Mouse (Mus musculus): ENCODE results near the gene Capn12. TPM values are rescaled to one million over a fixed set of nuclear protein-coding genes. Genes with fewer than 3 reads are reported as not detected.
"Not testable (repeated sequence)": the region's sequence is repeated elsewhere in the genome, so short reads cannot be mapped to it uniquely, and the experiment has no call there.

Gene Capn12
- total RNA-seq, 2 experiments from 2014 or later, result 0.67 to 1.3 TPM

DNA sequence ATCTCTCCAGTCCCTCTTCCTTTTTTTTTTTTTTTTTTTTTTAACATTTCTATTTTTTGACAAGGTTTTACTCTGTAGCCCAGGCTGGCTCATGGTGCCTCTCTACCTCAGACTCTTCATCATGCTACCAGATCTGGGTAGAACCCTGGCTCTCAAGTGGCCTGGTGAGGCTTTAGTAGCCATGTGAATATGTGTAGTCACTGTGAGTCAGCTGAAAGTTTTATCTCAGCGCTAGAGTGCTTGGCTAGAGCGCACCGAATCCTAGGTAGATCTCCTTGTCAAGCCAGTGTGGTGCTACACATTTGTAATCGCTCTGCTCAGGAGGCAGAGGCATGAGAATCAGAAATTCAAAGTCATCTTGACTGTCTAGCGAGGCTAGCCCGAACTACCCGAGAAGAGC, 4.1 kb upstream of the Capn12 start:
- DNase-seq (ENCODE audit: low spot score in 2 of 2), result no peak

DNA sequence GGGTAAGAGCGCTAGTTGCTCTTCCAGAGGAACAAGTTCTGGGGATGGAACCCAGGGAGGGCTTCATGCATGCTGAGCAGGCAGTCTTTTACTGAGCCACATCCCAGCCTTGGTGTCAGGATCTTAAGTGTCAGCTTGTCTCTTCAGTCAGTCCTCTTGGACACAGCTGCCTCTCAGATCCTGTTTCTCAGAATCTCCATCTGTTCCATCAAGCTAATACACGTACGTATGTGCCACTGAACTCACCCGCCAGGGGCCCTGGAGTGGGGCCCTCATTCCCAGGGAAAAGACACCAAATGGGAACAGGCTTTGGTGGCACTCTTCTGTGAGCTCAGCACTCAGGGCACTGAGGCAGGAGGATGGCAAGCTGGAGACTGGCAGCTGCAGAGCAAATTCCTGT, 3.4 kb upstream of the Capn12 start:
- DNase-seq (ENCODE audit: low spot score in 2 of 2), result no peak

GRCm38 (mm10) chr7:28879606-28880005, 1.6 kb upstream of the Capn12 start:
- DNase-seq (ENCODE audit: low spot score in 2 of 2), result no peak

DNA sequence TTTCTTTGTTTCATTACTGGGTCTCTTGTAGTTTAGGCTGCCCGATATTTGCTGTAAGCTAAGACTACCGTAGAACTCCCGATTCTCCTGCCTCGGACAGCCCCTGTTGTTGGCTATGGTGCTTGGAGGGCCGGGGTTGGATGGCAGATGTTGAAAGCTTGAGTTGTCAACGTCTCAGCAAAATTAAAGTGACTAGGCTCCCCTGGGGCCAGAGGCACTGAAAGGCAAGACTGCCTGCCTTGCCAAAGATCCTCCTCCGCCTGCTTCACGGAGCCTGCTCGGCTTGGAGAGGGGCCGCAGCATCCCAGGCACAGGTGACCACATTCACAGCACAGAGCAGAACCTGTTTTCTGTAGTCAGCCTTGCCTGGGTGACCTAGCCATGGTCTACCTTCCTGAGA, 668 bp upstream of the Capn12 start:
- no peak for DNase-seq (ENCODE audit: low spot score in 2 of 2)

GRCm38 (mm10) chr7:28883039-28883438, 1.8 kb downstream of the Capn12 start:
- no peak for DNase-seq (ENCODE audit: low spot score in 2 of 2)

DNA sequence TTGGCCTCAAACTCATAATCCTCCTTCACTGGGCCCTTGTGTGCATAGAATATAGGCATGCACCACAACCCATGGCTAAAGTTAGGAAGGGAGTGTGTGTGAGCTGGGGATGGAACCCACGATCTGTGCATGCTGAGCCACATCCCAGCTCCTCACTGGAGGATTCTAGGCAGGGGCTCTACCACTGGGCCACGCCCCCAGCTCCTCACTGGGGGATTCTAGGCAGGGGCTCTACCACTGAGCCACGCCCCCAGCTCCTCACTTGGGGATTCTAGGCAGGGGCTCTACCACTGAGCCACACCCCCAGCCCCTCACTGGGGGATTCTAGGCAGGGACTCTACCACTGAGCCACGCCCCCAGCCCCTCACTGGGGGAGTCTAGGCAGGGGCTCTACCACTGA, 2.5 kb downstream of the Capn12 start:
- DNase-seq (ENCODE audit: low spot score in 2 of 2), result not testable (repeated sequence)

- DNase-seq (ENCODE audit: low spot score in 2 of 2), result no peak
Measured at GRCm38 (mm10) chr7:28886486-28886885, 5.3 kb downstream of the Capn12 start.

GRCm38 (mm10) chr7:28888701-28889161, 7.5 kb downstream of the Capn12 start:
- no peak for DNase-seq (ENCODE audit: low spot score in 2 of 2)

DNA sequence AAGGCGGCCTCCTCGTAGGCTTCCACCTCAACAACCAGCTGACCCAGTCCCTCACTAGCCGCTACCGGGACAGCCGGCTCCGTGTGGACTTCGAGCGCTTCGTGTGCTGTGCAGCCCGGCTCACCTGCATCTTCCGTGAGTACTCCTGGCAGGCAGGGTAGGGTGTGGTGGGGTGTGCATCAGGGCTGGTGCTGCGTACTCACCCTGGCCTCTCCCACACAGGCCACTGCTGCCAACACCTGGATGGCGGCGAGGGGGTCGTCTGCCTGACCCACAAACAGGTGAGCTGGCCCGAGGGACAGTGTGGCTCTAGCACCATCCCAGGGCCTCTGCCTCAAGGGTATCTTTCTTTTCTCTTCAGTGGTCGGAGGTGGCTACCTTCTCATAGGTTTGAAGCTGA, 11.4 kb downstream of the Capn12 start:
- no peak for DNase-seq (ENCODE audit: low spot score in 2 of 2)

DNA sequence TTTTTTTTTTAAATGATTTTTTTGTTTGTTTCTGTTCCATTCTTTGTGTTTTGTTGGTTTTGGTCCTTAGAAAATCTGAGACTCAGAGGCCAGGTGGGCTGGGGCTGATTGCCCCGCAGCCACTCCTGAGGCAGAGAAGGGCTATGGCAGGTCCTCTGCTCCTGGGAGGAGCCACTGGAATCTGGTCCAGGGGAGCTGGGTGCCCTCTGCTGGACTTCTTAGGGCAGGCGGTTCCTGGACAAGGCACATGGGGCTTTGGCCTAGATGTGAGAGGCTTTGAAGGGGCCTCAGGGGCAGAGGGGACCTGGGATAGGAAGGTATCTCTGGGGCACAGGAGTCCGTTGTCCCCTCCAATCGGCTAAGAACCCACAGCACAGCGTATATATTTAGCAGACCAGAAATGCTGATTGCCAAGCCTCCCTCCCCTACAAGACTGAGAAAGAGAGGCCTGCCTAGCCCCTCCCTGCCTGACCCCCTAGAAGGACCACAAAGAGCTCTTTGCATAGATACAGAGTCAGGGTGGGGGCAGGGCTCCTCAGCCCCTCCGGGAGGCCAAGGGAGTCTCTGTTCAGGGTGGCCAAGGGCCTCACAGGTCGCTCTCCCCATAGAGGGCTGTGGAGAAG, 12.5 kb downstream of the Capn12 start:
- DNase-seq (ENCODE audit: low spot score in 2 of 2), result no peak

DNA sequence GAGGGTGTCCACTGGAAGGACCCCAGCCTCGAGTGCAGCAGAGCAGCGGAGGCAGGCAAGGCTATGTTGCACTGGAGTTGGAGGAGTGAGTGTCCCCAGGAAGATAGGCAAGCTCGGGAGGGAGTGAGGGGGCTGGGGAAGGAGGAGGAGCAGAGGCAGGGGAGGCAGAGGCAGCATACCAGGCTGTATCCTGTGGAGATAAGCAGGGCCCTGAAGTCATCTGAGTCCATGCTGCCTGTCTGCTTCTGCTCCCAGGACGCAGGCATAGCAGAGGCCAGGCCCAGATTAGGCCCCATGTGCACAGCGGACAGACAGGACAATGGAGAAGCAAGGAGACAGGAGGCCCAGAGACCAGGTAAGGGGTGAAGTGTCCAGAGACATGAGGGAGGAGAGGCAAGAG, 13.7 kb downstream of the Capn12 start:
- DNase-seq (ENCODE audit: low spot score in 2 of 2), result no peak

DNA sequence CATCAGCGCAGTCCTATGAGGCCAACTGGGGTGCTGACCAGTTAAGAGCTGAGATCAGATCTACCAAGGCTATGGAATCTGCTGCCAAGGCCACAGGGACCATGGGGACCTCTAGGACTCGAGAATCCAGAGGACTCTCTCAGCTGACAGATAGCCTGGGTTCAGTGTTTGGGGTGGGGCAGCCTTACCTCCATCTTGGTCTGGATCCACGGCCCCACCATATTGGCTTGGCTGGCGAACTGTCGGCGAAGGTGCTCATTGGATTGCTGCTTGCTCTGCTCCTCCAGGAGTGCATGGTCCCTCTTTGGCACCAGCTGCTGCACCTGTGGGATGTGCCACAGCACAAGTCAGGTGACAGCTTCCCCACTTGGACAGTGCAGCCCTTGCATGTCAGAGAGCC, 16.4 kb downstream of the Capn12 start:
- no peak for DNase-seq (ENCODE audit: low spot score in 2 of 2)

- DNase-seq (ENCODE audit: low spot score in 2 of 2), result no peak
Measured at GRCm38 (mm10) chr7:28899972-28900371, 18.8 kb downstream of the Capn12 start.

- DNase-seq (ENCODE audit: low spot score in 2 of 2), result peak in 1 of 2 experiments; percentile 47
Measured at GRCm38 (mm10) chr7:28901311-28902125, 20.3 kb downstream of the Capn12 start.

- no peak for DNase-seq (ENCODE audit: low spot score in 2 of 2)
Measured at GRCm38 (mm10) chr7:28902180-28902579, 21.0 kb downstream of the Capn12 start.

GRCm38 (mm10) chr7:28902809-28903208, 21.6 kb downstream of the Capn12 start:
- peak; percentile 45 to 57 for DNase-seq (ENCODE audit: low spot score in 2 of 2)

DNA sequence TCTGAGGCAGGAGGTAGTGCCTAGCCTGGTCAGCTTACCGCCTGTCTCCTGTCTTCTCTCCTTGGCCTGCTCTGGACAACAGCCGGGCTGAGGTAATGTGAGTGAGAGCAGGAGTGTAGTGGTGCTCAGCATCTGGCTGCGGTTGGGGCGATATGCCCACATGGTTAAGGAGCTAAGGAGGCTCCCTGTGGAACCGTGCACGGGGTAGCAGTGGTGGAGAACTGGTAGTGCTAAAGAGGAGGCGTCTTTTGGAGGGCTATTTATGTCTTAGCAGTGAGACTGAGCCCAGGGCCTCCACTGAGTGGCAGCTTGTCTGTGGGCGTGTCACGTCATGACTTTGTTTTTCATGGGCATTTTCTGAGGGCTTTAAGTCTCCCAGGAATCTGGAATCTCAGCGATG, 22.6 kb downstream of the Capn12 start:
- peak in 1 of 2 experiments; percentile 56 for DNase-seq (ENCODE audit: low spot score in 2 of 2)

- DNase-seq (ENCODE audit: low spot score in 2 of 2), result no peak
Measured at GRCm38 (mm10) chr7:28907195-28907594, 26.0 kb downstream of the Capn12 start.

GRCm38 (mm10) chr7:28911632-28912031, 30.4 kb downstream of the Capn12 start:
- no peak for DNase-seq (ENCODE audit: low spot score in 2 of 2)

DNA sequence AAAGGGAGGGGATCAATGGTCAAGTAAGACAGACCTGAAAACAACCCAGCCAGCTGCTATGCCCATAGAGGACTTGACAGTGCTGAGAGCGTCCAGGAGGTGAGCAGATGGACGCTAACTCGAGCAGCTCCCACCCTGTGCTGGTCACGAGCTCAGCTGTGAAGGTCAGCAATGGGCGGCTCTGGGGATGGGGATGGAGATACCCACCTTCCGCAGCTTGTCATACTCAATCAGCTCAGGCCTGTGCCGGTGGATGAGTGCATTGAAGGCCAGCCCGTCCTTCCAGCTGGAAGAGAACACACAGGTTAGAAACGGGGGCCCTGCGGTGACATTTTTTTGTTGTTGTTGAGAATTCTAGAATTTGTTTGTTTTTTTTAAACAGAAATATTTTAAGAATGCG, 31.9 kb downstream of the Capn12 start:
- DNase-seq (ENCODE audit: low spot score in 2 of 2), result no peak

DNA sequence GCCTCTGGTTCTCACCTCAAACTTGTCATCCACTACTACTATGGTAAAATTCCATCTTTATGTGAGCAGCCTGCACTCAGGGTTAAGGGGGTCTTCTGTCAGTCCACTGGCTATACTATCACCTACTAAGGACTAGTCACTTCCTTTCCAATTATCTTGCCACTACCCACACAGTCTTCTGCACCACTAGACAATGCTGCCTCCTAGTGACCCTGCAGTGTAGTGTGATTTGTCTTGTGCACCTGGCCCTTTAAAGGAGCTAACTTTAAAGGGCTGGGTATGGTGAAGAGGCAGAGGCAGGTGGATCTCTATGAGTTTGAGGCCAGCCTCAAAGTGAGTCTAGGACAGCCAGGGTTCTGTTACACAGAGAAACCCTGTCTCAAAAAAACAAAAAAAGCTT, 35.3 kb downstream of the Capn12 start:
- DNase-seq (ENCODE audit: low spot score in 2 of 2), result no peak
